Mouse (Mus musculus) heart, embryonic 16.5 days (tissue): ENCODE results near the gene Jmjd4. TPM values are rescaled to one million over a fixed set of nuclear protein-coding genes. Genes with fewer than 3 reads are reported as not detected.

ENCODE experiments used
- polyA plus RNA-seq: library from polyadenylated mRNA; unstranded; fragments of >200 nt; fragmentation: Nextera tagmentation; extraction: Ambion mirVana; gene quantifications from 2 replicates; pipeline ENCODE4 v1.2.1, GENCODE M21; 2015

The Jmjd4 gene
- polyA plus RNA-seq, 1 experiment from 2014 or later: 11.1 TPM

Other genes starting within 250 kb of the Jmjd4 start
- gene Mrpl55, start 247.6 kb upstream of the Jmjd4 start, polyA plus RNA-seq: 115 and 131 TPM in 2 replicates
- 18.8 and 21.0 TPM in 2 replicates for gene 2310033P09Rik, start 241.7 kb upstream of the Jmjd4 start, polyA plus RNA-seq
- 597 and 626 TPM in 2 replicates for gene Arf1, start 221.8 kb upstream of the Jmjd4 start, polyA plus RNA-seq
- not detected in 2 replicates for gene Wnt3a, start 159.3 kb upstream of the Jmjd4 start, polyA plus RNA-seq
- 2.7 and 2.9 TPM in 2 replicates for gene Wnt9a, start 143.1 kb upstream of the Jmjd4 start, polyA plus RNA-seq
- not detected in 2 replicates for gene Prss38, start 74.4 kb upstream of the Jmjd4 start, polyA plus RNA-seq
- 83.4 TPM in 2 replicates for gene Snap47, start 1.1 kb downstream of the Jmjd4 start, polyA plus RNA-seq
- gene Zfp867, start 22.4 kb downstream of the Jmjd4 start, polyA plus RNA-seq: 6.1 and 7.0 TPM in 2 replicates
- gene Zkscan17, start 76.7 kb downstream of the Jmjd4 start, polyA plus RNA-seq: 14.7 and 15.0 TPM in 2 replicates
- 0.07 and 0.35 TPM in 2 replicates for gene Nlrp3, start 91.5 kb downstream of the Jmjd4 start, polyA plus RNA-seq
- gene Olfr222, start 126.2 kb downstream of the Jmjd4 start, polyA plus RNA-seq: not detected in 2 replicates
- gene Olfr223, start 143.2 kb downstream of the Jmjd4 start, polyA plus RNA-seq: not detected in 2 replicates
- gene Mprip, start 211.3 kb downstream of the Jmjd4 start, polyA plus RNA-seq: 26.6 and 34.2 TPM in 2 replicates